Mouse (Mus musculus) heart, postnatal 0 days (tissue): ENCODE measurements around the gene Tssk6. TPM values are rescaled to one million over a fixed set of nuclear protein-coding genes. Genes with fewer than 3 reads are reported as not detected.

Experiments used
- ATAC-seq: fragments of 200-750 bp; cut with Nextera tagmentation; 2 replicates; pipeline ENCODE4 v1.8.0; 2017; ENCODE audit warnings: low read depth, moderate number of reproducible peaks, moderate library complexity; ENCODE audit not compliant: insufficient read depth
- DNase-seq: peaks from one replicate; pipeline ENCODE4 v3.0.0-alpha.2; 2016; ENCODE audit warnings: low spot score
- H3K27ac ChIP-seq: fragments of 300-500 bp; sonication (generic); 2 replicates; pipeline ENCODE4 v1.5.1; 2014; ENCODE audit warnings: low read depth, mild to moderate bottlenecking
- H3K27me3 ChIP-seq: fragments of 300-500 bp; sonication (generic); 2 replicates; pipeline ENCODE4 v1.6.1; 2014; ENCODE audit warnings: low read length, mixed read lengths; ENCODE audit not compliant: control insufficient read depth, insufficient read depth
- H3K36me3 ChIP-seq: fragments of 300-500 bp; sonication (generic); replicated peaks from 2 replicates; pipeline ENCODE4 v1.6.1; 2014; ENCODE audit warnings: low read length, mixed read lengths; ENCODE audit not compliant: control insufficient read depth, insufficient read depth
- H3K4me1 ChIP-seq: fragments of 300-500 bp; sonication (generic); 2 replicates; pipeline ENCODE4 v1.6.1; 2014; ENCODE audit warnings: antibody characterized with exemption; ENCODE audit not compliant: control insufficient read depth, insufficient read depth
- H3K4me2 ChIP-seq: fragments of 300-500 bp; sonication (generic); 2 replicates; pipeline ENCODE4 v1.6.1; 2014; ENCODE audit warnings: low read depth, mild to moderate bottlenecking, low read length, moderate library complexity
- H3K4me3 ChIP-seq: fragments of 300-500 bp; sonication (generic); 2 replicates; pipeline ENCODE4 v1.5.1; 2014; ENCODE audit warnings: low read depth, low read length
- H3K9ac ChIP-seq: fragments of 300-500 bp; sonication (generic); replicated peaks from 2 replicates; pipeline ENCODE4 v1.6.1; 2014; ENCODE audit warnings: low read depth, low read length, mixed read lengths
- H3K9me3 ChIP-seq: fragments of 300-500 bp; sonication (generic); replicated peaks from 2 replicates; pipeline ENCODE4 v1.6.1; 2016; ENCODE audit warnings: low read length; ENCODE audit not compliant: control insufficient read depth
- CTCF ChIP-seq: IDR thresholded peaks from 2 replicates; pipeline ENCODE4 v1.5.1; 2016; ENCODE audit warnings: antibody characterized with exemption, control low read depth, low read depth
- EP300 ChIP-seq: IDR thresholded peaks from 2 replicates; pipeline ENCODE4 v1.6.1; 2016; ENCODE audit warnings: antibody characterized with exemption, low read depth
- WGBS: fragments of 180-500 bp; shearing (Covaris S2); extraction: QIAGEN DNeasy Blood & Tissue Kit; methylation state at CpG from one replicate; pipeline ENCODE4 v1.1.7; 2014; 5-methylcytosine and 5-hydroxymethylcytosine counted together
- polyA plus RNA-seq: library from polyadenylated mRNA; unstranded; fragments of >200 nt; fragmentation: Nextera tagmentation; extraction: Ambion mirVana; gene quantifications from 2 replicates; pipeline ENCODE4 v1.2.1, GENCODE M21; 2015
- total RNA-seq: library from RNA; depleted of rRNA; stranded (reverse); fragments of >200 nt; gene quantifications from 2 replicates; pipeline ENCODE4 v1.2.3, GENCODE M21; 2014; ENCODE audit warnings: low replicate concordance

Gene Tssk6
- total and polyA plus RNA-seq, 2 experiments from 2014 or later, result 0.11 to 1.1 TPM

DNA sequence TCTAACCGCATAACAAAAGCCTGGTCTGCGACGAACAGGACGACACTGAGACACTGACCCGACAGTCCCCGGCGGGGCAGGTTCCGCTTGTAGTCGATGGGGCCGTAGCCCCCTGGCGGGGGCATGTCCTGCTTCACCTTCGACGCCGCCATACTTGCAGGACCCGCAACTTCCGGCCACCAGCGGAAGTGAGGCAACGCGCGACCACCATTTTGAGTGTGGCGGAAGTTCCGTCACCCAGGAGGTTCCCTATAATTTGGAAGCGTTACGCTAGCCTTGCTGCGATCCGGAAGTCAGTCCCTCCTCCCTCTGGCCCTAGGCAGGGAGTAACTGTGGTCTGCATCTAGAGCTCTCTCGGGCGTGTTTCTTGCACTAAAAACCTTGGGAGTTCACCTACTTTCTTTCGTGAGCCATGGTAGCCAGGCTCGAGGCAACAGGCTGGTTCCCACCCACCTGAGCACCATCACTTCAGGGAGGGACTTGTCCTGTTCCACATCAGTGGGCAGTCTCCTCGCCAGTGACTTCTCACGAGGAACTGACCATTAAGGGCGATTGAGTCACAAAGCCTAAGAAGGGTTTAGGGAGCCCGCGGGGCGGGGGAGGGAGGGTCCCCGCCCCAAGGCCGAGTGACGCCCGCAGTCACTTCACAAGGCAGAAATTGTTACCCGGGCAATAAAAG is 361 bp upstream of the Tssk6 start:
- H3K9ac ChIP-seq, result peak overlapping the region; percentile 79
- peaks cover 39% of the 10 kb centered on the region for H3K4me1 ChIP-seq
- 2% methylated on average over 41 of the region's 41 CpGs for WGBS
- ATAC-seq (peak; percentile 67), DNase-seq (peak; percentile 94)
- peak overlapping the region; percentile 77 for H3K4me3 ChIP-seq
- H3K9me3 ChIP-seq, result no peaks in the 10 kb centered on the region
- peak overlapping the region; percentile 75 for H3K4me2 ChIP-seq
- no peaks in the 10 kb centered on the region; the same call in 1 of the 2 replicates for H3K36me3 ChIP-seq
- no peaks in the 10 kb centered on the region for H3K27me3 ChIP-seq
- peak overlapping the region; percentile 92 for H3K27ac ChIP-seq
- TF ChIP-seq EP300 (0 out of 2 replicates have a peak, but pooled peaks have one; percentile 71), CTCF (peak; percentile 44; the same call in 1 of the 2 replicates)

DNA sequence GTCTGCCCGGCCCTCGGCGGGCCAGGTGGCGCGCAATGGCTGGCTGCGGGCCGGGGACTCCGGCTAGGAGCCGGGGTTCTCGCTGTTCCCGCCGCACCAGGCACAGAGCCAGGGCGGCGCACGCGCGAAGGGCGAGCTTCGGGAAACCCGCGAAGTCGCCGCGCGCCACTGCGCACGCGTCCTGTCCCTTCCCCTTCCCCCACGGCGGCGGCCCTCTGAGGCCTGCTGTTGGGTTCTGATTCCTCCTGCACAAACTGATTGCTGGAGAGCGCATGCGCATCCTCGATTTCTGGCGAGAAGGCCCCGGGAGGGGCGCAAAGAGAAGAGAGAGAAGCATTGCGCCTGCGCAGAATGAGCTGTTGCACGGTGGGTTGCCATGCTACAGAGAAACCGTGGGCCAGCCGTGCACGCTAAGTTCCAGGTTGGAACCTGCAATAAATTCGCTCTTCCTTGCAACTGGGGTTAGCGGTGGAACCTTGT is 1.1 kb downstream of the Tssk6 start:
- Histone ChIP-seq H3K4me1 (peaks cover 28% of the 10 kb centered on the region), H3K27me3 (no peaks in the 10 kb centered on the region), H3K4me2 (peak overlapping the region; percentile 75), H3K36me3 (peaks cover 4% of the 10 kb centered on the region; the same call in 1 of the 2 replicates), H3K9ac (peak overlapping the region; percentile 53), H3K4me3 (peak overlapping the region; percentile 77), H3K27ac (peak overlapping the region; percentile 92), H3K9me3 (no peaks in the 10 kb centered on the region)
- TF ChIP-seq EP300 (no peak), CTCF (no peak)
- DNase-seq, result peak; percentile 99
- ATAC-seq, result peak; percentile 88
- under 1% methylated on average over 45 of the region's 45 CpGs for WGBS

DNA sequence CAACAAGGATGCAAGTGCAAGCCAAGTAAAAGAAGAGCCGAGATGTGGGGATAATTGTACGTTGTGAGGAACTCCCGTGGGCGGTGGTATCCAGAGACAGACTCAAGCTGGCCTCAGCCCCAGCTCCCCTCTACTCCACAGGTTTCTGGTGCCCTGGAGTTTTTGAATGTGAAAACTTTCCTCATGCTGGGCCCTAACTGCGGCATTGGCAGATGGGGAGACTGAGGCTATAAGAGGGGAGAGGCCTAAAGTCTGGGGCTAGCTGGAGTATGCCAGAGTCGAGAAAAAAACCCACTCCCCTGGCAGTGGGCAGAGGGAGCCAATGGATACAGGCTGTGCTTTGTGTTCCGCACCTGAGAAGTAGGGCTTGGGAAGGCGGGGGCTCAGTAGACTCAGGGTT is 2.1 kb downstream of the Tssk6 start:
- TF ChIP-seq CTCF (no peak), EP300 (no peak)
- Histone ChIP-seq H3K9ac (no peak overlapping the region), H3K27ac (no peak overlapping the region), H3K9me3 (no peaks in the 10 kb centered on the region), H3K4me2 (no peak overlapping the region), H3K4me3 (no peak overlapping the region), H3K36me3 (peaks cover 14% of the 10 kb centered on the region; the same call in 1 of the 2 replicates), H3K27me3 (no peaks in the 10 kb centered on the region), H3K4me1 (peaks cover 28% of the 10 kb centered on the region)
- ATAC-seq, result no peak
- WGBS, result 81% methylated on average over 8 of the region's 8 CpGs
- DNase-seq, result no peak

DNA sequence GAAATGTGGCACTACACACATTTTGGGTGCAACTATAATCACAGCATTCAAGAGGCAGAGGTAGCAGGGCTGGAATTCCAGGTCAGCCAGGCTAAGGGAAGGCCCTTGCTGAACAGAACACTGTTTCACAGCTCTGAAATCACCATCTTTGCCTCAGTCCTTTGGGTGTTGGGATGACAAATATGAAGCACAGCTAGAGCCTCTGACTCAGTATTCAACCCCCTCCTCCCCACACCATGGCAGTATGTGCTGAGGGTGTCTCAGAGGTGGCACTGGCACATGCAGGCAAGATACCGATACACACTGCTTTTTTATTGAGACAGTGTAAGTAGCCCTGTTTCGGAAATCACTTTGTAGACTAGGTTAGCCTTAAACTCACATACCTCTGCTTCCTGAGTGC is 4.3 kb downstream of the Tssk6 start:
- Histone ChIP-seq H3K4me3 (no peak overlapping the region), H3K4me2 (no peak overlapping the region), H3K4me1 (peaks cover 16% of the 10 kb centered on the region), H3K27ac (no peak overlapping the region), H3K9me3 (no peaks in the 10 kb centered on the region), H3K9ac (no peak overlapping the region), H3K27me3 (no peaks in the 10 kb centered on the region), H3K36me3 (peaks cover 35% of the 10 kb centered on the region)
- TF ChIP-seq CTCF (no peak), EP300 (no peak)
- no peak for DNase-seq
- 81% methylated on average over 2 of the region's 2 CpGs for WGBS
- no peak for ATAC-seq

DNA sequence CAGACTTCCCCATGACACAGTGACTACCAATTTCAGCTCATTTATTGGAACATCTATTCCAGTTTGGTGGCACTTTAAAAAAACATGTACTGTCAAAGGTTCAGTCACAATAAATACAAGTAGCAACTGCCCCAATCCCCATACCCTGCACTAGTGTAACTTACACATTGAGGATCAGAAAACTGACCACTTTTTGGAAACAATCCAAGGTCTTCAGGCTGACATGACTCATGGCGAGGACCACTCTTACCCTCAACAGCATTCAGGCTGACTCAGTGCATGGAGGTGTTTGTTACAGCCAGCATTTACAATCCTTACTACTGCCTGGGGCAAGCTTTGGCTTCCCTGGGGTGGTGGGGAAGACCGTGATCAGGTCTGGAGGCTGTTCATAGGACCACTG is 5.1 kb downstream of the Tssk6 start:
- peaks cover 12% of the 10 kb centered on the region for H3K4me1 ChIP-seq
- H3K4me3 ChIP-seq, result no peak overlapping the region
- H3K9ac ChIP-seq, result no peak overlapping the region
- peaks cover 43% of the 10 kb centered on the region for H3K36me3 ChIP-seq
- no peak for TF ChIP-seq CTCF
- no peak for TF ChIP-seq EP300
- no peaks in the 10 kb centered on the region for H3K9me3 ChIP-seq
- DNase-seq (no peak), ATAC-seq (no peak)
- no peak overlapping the region for H3K4me2 ChIP-seq
- no peaks in the 10 kb centered on the region for H3K27me3 ChIP-seq
- no peak overlapping the region for H3K27ac ChIP-seq
- 75% methylated on average over 2 of the region's 2 CpGs for WGBS
